Mouse (Mus musculus) kidney, embryonic 16.5 days (tissue): ENCODE results near the gene Ptpre. TPM values are rescaled to one million over a fixed set of nuclear protein-coding genes. Genes with fewer than 3 reads are reported as not detected.

ENCODE experiments used
- ATAC-seq: fragments of 200-750 bp; cut with Nextera tagmentation; 2 replicates; pipeline ENCODE4 v1.8.0; 2017; ENCODE audit warnings: moderate TSS enrichment; ENCODE audit not compliant: low FRiP score, low TSS enrichment
- H3K27ac ChIP-seq: fragments of 300-500 bp; sonication (generic); 2 replicates; pipeline ENCODE4 v1.5.1; 2014; ENCODE audit warnings: low read length
- H3K27me3 ChIP-seq: fragments of 300-500 bp; sonication (generic); 2 replicates; pipeline ENCODE4 v1.6.1; 2014; ENCODE audit warnings: low read length, control low read depth, mixed read lengths; ENCODE audit not compliant: insufficient read depth
- H3K36me3 ChIP-seq: fragments of 300-500 bp; sonication (generic); 2 replicates; pipeline ENCODE4 v1.6.1; 2014; ENCODE audit warnings: low read length, control low read depth, mixed read lengths; ENCODE audit not compliant: insufficient read depth
- H3K4me1 ChIP-seq: fragments of 300-500 bp; sonication (generic); 2 replicates; pipeline ENCODE4 v1.6.1; 2014; ENCODE audit warnings: low read length, control low read depth, mixed read lengths; ENCODE audit not compliant: insufficient read depth
- H3K4me2 ChIP-seq: fragments of 300-500 bp; sonication (generic); replicated peaks from 2 replicates; pipeline ENCODE4 v1.6.1; 2014; ENCODE audit warnings: low read depth, low read length
- H3K4me3 ChIP-seq: fragments of 300-500 bp; sonication (generic); 2 replicates; pipeline ENCODE4 v1.5.1; 2014; ENCODE audit warnings: mild to moderate bottlenecking, low read length
- H3K9ac ChIP-seq: fragments of 300-500 bp; sonication (generic); replicated peaks from 2 replicates; pipeline ENCODE4 v1.6.1; 2014; ENCODE audit warnings: low read length
- H3K9me3 ChIP-seq: fragments of 300-500 bp; sonication (generic); 2 replicates; pipeline ENCODE4 v1.6.1; 2016; ENCODE audit warnings: low read length, control low read depth
- WGBS: fragments of 180-500 bp; shearing (Covaris S2); extraction: QIAGEN DNeasy Blood & Tissue Kit; methylation state at CpG from one replicate; pipeline ENCODE4 v1.1.7; 2014; 5-methylcytosine and 5-hydroxymethylcytosine counted together
- polyA plus RNA-seq: library from polyadenylated mRNA; unstranded; fragments of >200 nt; fragmentation: Nextera tagmentation; extraction: Ambion mirVana; gene quantifications from 2 replicates; pipeline ENCODE4 v1.2.1, GENCODE M21; 2015

The Ptpre gene
- polyA plus RNA-seq, 1 experiment from 2014 or later, result 1.3 TPM

DNA sequence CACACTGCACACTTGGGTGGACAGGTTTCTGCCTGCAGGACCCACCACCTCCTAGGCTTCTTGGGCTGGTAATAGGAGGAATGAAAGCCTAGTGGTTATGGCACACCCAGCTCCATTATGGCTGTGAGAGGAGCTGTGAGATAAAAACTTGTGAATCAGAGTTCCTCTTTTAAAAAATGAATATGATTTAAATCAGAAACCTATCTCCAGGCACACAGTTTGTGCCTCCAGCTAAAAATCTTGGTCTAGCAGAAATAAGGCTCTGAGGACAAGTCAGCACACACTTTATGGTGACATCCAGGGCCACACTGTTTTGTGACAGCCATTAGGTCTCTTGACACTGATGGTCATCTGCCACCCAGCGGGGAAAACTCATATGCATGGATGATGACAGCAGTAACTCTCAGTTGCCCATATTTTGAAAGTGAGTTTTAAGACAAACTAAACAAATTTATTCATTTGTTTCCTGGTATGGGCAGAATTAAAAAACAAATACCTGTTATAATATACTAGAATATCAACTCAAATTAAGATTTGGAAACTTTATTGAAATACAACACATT is 47.9 kb downstream of the Ptpre start:
- Histone ChIP-seq H3K27ac (no peak overlapping the region), H3K4me2 (no peak overlapping the region), H3K36me3 (no peaks in the 10 kb centered on the region), H3K9ac (no peak overlapping the region), H3K4me3 (no peak overlapping the region), H3K27me3 (no peaks in the 10 kb centered on the region), H3K4me1 (no peaks in the 10 kb centered on the region), H3K9me3 (no peaks in the 10 kb centered on the region)
- no peak for ATAC-seq
- 90% methylated on average over 1 of the region's 1 CpGs for WGBS

DNA sequence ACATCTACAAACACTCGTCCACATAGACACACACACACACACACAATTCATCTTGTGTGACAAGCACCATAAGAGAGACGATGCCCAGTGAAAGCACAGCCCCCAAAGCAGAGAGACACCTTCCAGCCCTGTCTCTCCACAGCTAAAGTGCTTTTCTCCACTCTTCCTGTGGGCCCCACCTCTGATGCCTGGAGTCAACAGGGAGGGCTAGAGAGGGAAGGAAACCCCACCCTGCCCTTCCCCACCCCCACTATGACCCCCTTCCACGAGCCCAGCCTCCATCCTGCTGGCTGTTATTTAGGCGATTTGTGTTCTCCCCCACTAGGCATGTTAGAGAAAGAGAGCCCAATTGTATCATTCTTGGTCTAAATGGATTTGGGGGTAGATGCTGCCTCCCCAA is 49.1 kb downstream of the Ptpre start:
- no peaks in the 10 kb centered on the region for H3K36me3 ChIP-seq
- H3K4me2 ChIP-seq, result no peak overlapping the region
- H3K9me3 ChIP-seq, result no peaks in the 10 kb centered on the region
- ATAC-seq, result no peak
- 0 out of 2 replicates have a peak overlapping the region, but pooled peaks have one; percentile 8 for H3K27ac ChIP-seq
- no peaks in the 10 kb centered on the region for H3K4me1 ChIP-seq
- H3K4me3 ChIP-seq, result no peak overlapping the region
- H3K27me3 ChIP-seq, result no peaks in the 10 kb centered on the region
- H3K9ac ChIP-seq, result no peak overlapping the region
- 27% methylated on average over 4 of the region's 4 CpGs for WGBS

GRCm38 (mm10) chr7:135587821-135588575 is 50.7 kb downstream of the Ptpre start:
- Histone ChIP-seq H3K9ac (no peak overlapping the region), H3K36me3 (no peaks in the 10 kb centered on the region), H3K4me2 (no peak overlapping the region), H3K27me3 (no peaks in the 10 kb centered on the region), H3K27ac (no peak overlapping the region), H3K4me1 (no peaks in the 10 kb centered on the region), H3K9me3 (no peaks in the 10 kb centered on the region), H3K4me3 (no peak overlapping the region)
- no peak for ATAC-seq
- 64% methylated on average over 2 of the region's 2 CpGs for WGBS

- Histone ChIP-seq H3K9ac (no peak overlapping the region), H3K4me1 (no peaks in the 10 kb centered on the region), H3K9me3 (no peaks in the 10 kb centered on the region), H3K27me3 (no peaks in the 10 kb centered on the region), H3K27ac (no peak overlapping the region), H3K4me3 (no peak overlapping the region), H3K4me2 (no peak overlapping the region), H3K36me3 (no peaks in the 10 kb centered on the region)
- no peak for ATAC-seq
- 72% methylated on average over 8 of the region's 8 CpGs for WGBS
Observed at GRCm38 (mm10) chr7:135588620-135589309, 51.5 kb downstream of the Ptpre start.

DNA sequence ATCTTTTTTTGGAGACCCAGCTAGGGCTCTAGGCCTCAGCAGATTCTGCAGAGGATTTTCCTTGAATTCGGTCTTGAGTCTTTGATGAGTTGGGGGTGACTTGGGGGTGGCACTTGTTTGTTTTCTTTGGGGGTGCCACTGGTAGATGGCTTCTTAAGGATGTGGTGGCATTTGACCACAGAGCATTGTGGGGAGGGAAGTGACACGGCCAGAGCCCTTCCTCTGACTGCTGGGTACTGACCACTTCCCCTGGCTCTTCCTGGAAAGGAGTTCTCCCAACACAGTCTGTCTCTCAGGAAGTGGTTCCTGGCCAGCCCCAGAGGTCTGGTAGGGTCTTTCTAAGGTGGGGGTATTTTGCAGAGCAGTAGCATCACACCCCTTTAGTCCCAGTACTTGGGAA is 54.2 kb downstream of the Ptpre start:
- Histone ChIP-seq H3K9ac (no peak overlapping the region), H3K4me1 (peaks cover 9% of the 10 kb centered on the region; the same call in 1 of the 2 replicates), H3K27me3 (no peaks in the 10 kb centered on the region), H3K27ac (no peak overlapping the region), H3K36me3 (no peaks in the 10 kb centered on the region), H3K9me3 (no peaks in the 10 kb centered on the region), H3K4me3 (no peak overlapping the region), H3K4me2 (no peak overlapping the region)
- 83% methylated on average over 2 of the region's 2 CpGs for WGBS
- ATAC-seq, result no peak

- 81% methylated on average over 5 of the region's 5 CpGs for WGBS
- ATAC-seq, result no peak
Observed at GRCm38 (mm10) chr7:135593286-135593685, 56.0 kb downstream of the Ptpre start.

DNA sequence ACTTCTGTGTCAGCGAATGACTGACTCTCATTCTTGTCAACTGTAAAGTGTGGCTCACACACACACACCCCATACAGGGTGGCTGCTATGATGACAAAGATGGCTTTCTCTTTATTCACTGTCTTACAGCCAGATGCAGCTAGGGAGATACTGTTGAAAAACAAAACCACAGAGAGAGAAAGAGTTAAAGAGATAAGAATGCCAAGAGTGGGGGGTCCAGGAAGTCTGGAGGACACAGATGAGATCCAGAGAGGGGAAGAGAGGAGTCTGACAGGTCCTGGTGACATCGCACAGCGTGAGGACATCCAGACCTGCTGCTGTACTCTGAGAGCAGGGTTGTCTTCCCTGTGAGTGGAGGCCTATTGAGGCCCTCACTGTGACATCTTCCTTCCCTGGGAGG is 56.5 kb downstream of the Ptpre start:
- no peak for ATAC-seq

More at GRCm38 (mm10) chr7:135593286-135593685, 56.0 kb downstream of the Ptpre start:
- no peak overlapping the region for H3K4me3 ChIP-seq
- peaks cover 24% of the 10 kb centered on the region for H3K4me1 ChIP-seq
- no peak overlapping the region for H3K9ac ChIP-seq
- H3K4me2 ChIP-seq, result no peak overlapping the region
- no peak overlapping the region for H3K27ac ChIP-seq
- no peaks in the 10 kb centered on the region for H3K9me3 ChIP-seq
- no peaks in the 10 kb centered on the region for H3K27me3 ChIP-seq
- no peaks in the 10 kb centered on the region for H3K36me3 ChIP-seq

DNA sequence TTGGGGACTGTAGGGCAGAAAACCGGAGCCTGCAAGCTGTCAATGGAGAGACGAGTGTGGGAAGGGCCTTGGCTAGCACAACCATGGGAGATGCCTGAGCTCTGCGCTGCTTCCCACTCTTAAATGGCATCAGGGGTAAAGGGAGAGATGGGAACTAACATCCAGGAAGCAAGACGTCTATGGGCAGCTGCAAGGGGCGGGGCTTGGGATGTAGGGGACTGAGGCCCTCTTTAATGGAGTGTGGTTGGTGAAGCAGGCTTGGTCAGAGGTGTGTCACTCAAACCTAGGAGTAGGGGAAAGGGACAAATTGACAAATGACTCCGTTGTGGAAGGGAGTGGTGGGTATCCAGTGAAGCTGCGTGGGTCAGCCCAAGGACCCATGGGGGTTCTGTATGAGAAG is 57.4 kb downstream of the Ptpre start:
- Histone ChIP-seq H3K4me3 (no peak overlapping the region), H3K27me3 (no peaks in the 10 kb centered on the region), H3K4me1 (peaks cover 29% of the 10 kb centered on the region), H3K9me3 (no peaks in the 10 kb centered on the region), H3K4me2 (no peak overlapping the region), H3K27ac (no peak overlapping the region), H3K36me3 (no peaks in the 10 kb centered on the region), H3K9ac (no peak overlapping the region)
- ATAC-seq, result no peak
- WGBS, result 60% methylated on average over 7 of the region's 7 CpGs

More for the DNA sequence above, 56.5 kb downstream of the Ptpre start:
- no peaks in the 10 kb centered on the region for H3K27me3 ChIP-seq
- no peak overlapping the region for H3K9ac ChIP-seq
- H3K36me3 ChIP-seq, result no peaks in the 10 kb centered on the region
- H3K4me1 ChIP-seq, result peaks cover 29% of the 10 kb centered on the region
- H3K27ac ChIP-seq, result no peak overlapping the region
- 81% methylated on average over 3 of the region's 3 CpGs for WGBS
- H3K4me2 ChIP-seq, result no peak overlapping the region
- H3K4me3 ChIP-seq, result no peak overlapping the region
- H3K9me3 ChIP-seq, result no peaks in the 10 kb centered on the region

GRCm38 (mm10) chr7:135595640-135596174 is 58.4 kb downstream of the Ptpre start:
- no peak overlapping the region for H3K27ac ChIP-seq

More at GRCm38 (mm10) chr7:135595640-135596174, 58.4 kb downstream of the Ptpre start:
- Histone ChIP-seq H3K9ac (no peak overlapping the region), H3K4me2 (no peak overlapping the region), H3K4me1 (peaks cover 29% of the 10 kb centered on the region), H3K9me3 (no peaks in the 10 kb centered on the region), H3K36me3 (no peaks in the 10 kb centered on the region), H3K27me3 (no peaks in the 10 kb centered on the region), H3K4me3 (no peak overlapping the region)
- WGBS, result 28% methylated on average over 5 of the region's 5 CpGs
- ATAC-seq, result no peak
